Mouse (Mus musculus) heart, postnatal 25 days (tissue): Measurements from ENCODE around the gene Lsm4. TPM values are rescaled to one million over a fixed set of nuclear protein-coding genes. Genes with fewer than 3 reads are reported as not detected.

Experiments used
- DNase-seq: peaks from one replicate; pipeline ENCODE4 v3.0.0; 2022; ENCODE audit warnings: low spot score
- intact Hi-C: fragments of 180-260 bp; cut with DNase I; formaldehyde crosslinking; loops from one replicate; pipeline ENCODE4 v1.15.1; 2025
- total RNA-seq, 2 experiments: library from RNA; stranded (reverse); gene quantifications; 2 replicates each; pipeline ENCODE4 v1.2.3; 2021

Lsm4 gene
- total RNA-seq, 2 experiments from 2014 or later: 60.6 to 62.9 TPM

DNA sequence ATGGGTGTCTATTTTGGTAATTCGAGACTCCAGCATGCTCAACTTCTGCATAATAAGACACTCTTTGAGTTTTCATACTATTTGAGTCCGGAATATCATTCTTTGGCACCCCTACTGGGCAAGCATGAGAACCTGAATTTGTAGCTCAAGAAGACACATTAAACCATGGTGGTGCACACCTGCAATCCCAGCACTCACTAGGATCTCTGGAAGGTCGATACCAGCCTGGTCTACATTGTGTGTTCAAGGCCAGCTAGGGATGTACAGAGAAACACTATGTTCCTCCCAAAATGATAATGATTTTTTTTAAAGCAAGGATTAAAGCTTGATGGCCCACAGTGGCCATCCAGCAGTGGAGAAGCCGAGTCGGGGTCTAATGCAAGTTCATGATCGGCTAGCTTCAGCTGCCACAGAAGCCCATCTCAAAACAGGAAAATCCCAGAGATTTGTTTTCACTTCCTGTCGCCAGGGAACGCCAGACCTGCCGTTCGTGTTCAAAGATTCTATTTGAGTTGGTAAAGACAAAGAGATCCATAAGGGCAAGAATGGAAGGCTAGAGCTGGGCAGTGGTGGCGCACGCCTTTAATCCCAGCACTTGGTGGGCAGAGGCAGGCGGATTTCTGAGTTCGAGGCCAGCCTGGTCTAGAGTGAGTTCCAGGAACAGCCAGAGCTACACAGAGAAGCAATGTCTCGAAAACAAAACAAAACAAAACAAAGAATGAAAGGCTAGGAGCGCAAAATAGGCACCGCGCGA lies 546 bp upstream of the Lsm4 start:
- intact Hi-C loops: loop anchor here (1.0 kb wide), 1 partner anchor 28 kb away; no protein-coding TSS in a partner anchor
- no peak for DNase-seq

GRCm38 (mm10) chr8:70674109-70674508 lies 1.1 kb downstream of the Lsm4 start:
- intact Hi-C loops: no loop called here
- DNase-seq: no peak

GRCm38 (mm10) chr8:70674716-70675115 lies 1.7 kb downstream of the Lsm4 start:
- intact Hi-C loops: no loop called here
- DNase-seq: no peak

DNA sequence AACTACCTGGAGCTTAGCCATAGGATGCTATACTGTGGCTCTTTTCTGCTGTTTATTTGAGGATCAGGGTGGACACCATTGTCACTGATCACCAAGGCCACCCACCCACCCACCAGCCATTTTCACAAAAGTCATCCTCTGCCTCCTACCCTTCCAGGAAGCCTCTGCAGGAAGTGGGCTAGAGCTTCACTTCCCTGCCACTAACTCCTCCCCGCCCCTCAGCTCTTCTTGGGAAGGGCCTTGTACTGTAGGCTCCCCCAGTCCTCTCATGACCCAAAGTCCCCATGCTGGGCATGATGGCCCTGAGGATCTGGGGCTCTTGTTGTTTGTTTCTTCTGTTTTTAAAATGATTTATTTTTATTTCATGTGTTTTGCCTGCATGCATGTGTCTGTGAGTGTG lies 2.3 kb downstream of the Lsm4 start:
- intact Hi-C loops: no loop called here
- no peak for DNase-seq

DNA sequence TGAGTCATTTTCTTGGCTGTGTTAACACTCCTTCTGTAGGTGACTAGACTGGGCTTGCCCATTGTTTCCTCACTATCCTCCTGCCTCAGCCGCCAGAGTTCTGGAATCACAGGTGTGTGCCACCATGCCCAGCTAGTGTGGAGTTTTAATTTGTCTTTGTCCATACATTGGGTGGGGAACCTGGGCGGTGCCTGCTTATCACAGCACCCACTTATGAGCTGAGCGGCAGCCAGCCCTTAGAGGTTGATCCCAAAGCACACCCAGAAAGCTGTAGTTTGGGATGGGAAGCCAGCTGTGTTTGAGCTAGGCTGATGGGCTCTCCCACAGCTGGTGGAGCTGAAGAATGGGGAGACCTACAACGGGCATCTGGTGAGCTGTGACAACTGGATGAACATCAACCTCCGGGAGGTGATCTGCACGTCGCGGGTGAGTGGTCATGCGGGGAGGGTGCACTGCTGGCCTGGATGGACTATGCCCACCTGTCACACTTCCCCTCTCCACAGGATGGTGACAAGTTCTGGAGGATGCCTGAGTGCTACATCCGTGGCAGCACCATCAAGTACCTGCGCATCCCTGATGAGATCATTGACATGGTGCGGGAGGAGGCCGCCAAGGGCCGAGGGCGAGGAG lies 4.5 kb downstream of the Lsm4 start:
- intact Hi-C loops: loop anchor here (2.0 kb wide), 1 partner anchor 13 kb away; no protein-coding TSS in a partner anchor
- DNase-seq: no peak

- DNase-seq: no peak
These were observed 5.6 kb downstream of the Lsm4 start for GRCm38 (mm10) chr8:70678679-70679078.

DNA sequence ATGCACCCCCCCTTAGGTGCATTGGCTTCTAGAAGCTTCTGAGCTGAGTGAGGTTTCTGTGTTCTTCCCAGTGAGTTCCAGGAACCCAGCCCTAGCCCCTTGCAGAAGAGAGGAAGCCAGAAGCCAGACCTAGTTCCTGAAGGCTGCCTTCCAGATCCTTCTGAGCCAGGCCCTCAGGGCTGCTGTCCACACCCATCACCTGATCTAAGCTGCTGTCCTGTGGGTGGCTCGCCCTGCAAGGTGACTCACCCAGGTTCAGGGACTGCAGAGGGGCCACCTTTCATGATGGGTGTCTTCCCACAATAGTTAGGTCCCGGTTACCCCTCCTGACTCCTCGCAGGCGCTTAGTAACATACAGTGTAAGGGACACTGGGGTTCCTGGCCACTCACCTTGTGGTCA lies 6.4 kb downstream of the Lsm4 start:
- intact Hi-C loops: no loop called here
- DNase-seq: no peak

More at GRCm38 (mm10) chr8:70678679-70679078, 5.6 kb downstream of the Lsm4 start:
- intact Hi-C loops: no loop called here

- no peak for DNase-seq
- intact Hi-C loops: no loop called here
These were observed 7.0 kb downstream of the Lsm4 start for GRCm38 (mm10) chr8:70680039-70680438.

- DNase-seq: no peak
- intact Hi-C loops: no loop called here
These were observed 8.4 kb downstream of the Lsm4 start for GRCm38 (mm10) chr8:70681410-70681809.

DNA sequence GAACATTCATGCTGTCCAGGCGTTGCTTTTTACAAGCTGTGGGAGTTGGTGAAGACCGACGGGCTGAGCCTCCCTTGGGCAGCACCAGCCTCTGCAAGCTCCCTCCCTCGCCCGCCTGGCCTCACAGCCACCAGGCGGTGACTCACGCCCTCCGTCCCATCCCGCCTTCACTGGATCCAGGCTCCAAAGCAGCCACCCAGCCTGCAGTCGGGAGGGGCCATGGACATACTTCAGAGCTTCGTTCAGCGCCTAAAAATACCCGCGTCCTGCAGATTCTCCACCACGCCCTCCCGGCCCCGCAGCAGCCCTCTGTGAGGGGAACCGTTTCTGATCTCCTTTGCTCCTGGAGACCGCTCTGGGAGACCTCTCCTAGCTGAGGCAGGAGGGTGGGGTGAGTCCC lies 9.1 kb downstream of the Lsm4 start:
- DNase-seq: peak; percentile 84
- intact Hi-C loops: no loop called here

- no peak for DNase-seq
- intact Hi-C loops: no loop called here
These were observed 9.6 kb downstream of the Lsm4 start for GRCm38 (mm10) chr8:70682692-70683091.

DNA sequence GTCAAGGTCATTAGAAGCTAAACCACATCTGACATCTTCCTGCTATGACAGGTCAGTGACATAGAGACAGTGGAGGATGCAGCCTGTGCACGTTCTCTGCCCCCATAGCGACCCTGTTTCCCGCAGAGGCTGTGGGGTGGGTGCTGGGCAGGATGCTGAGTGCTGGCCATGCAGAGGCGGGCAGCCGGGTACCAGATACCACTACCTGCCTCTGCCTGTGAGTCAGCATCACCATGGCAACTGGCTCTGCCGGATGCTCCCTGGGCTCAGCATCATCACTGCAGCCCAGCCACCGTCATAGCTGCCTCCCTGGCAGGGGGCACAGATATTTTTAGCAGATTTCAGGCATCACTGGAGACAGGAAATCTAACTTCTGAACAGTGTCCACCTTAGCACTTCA lies 11.2 kb downstream of the Lsm4 start:
- no peak for DNase-seq
- intact Hi-C loops: no loop called here

GRCm38 (mm10) chr8:70687576-70687975 lies 14.5 kb downstream of the Lsm4 start:
- intact Hi-C loops: no loop called here
- DNase-seq: peak; percentile 64

DNA sequence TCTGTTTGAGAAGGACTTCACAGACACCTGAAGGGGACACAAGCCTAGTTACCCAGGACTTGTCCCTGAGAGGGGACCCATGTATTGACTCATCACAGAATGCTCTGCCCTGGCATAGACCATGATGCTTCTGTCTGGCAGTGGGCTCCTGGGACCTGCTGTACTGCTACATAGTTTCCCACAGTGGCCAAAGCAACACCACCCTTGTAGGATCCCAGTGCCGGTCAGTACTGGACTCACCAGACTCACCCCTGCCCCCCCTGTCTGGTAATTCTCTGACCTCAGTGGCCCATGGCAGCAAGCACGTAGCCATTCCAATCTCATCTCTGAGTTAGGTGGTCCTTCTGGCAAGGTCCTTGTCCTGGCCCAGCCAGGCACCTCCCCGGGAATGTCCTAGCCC lies 15.1 kb downstream of the Lsm4 start:
- intact Hi-C loops: no loop called here
- DNase-seq: no peak

- intact Hi-C loops: loop anchor here (2.0 kb wide), 1 partner anchor 13 kb away; no protein-coding TSS in a partner anchor
- no peak for DNase-seq
These were observed 16.9 kb downstream of the Lsm4 start for GRCm38 (mm10) chr8:70689892-70690390.

DNA sequence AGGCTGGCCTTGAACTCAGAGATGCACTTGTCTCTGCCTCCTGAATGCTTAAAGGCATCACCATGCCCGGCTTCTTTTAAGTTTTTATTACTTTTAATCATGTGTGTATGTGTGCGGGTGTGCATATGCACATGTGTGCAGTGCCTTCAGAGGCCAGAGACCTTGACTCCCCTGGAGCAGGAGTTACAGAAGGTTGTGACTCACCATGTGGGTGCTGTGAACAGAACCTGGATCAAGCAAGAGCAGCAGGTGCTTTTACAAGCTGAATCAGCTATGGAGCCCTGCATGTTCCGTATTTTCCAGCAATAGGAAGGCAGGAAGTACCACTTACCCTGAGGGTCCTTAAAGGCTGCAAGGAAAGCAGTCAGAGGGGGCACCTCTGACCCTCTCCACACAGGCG lies 18.2 kb downstream of the Lsm4 start:
- no peak for DNase-seq
- intact Hi-C loops: loop anchor here (2.0 kb wide), 1 partner anchor 14 kb away; no protein-coding TSS in a partner anchor

GRCm38 (mm10) chr8:70691727-70692231 lies 18.7 kb downstream of the Lsm4 start:
- DNase-seq: no peak
- intact Hi-C loops: loop anchor here (2.0 kb wide), 1 partner anchor 15 kb away; no protein-coding TSS in a partner anchor

DNA sequence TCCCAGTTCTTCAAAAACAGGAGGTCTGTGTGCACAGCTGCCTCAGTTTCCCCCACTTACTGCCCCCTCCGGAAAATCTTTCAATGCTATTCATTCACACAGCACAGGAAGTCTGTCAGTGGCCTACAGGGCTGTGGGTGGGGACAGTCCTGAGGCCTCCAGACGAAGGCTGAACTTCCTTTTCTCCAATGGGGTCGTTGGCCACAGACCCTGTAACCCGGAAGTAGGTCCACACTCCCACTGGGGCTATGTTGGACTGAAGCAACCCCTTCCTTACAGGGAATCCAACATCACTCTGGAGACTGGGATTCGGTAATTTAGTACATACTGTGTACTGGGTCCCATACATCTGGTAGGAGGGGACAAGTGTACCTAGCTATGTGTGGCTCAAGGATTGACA lies 20.6 kb downstream of the Lsm4 start:
- intact Hi-C loops: no loop called here
- DNase-seq: no peak

- no peak for DNase-seq
- intact Hi-C loops: no loop called here
These were observed 22.4 kb downstream of the Lsm4 start for GRCm38 (mm10) chr8:70695318-70696018.
